Mouse (Mus musculus): ENCODE data around the gene Gjd3.
"Not testable (repeated sequence)": the region's sequence is repeated elsewhere in the genome, so short reads cannot be mapped to it uniquely, and the experiment has no call there.

The Gjd3 gene

GRCm38 (mm10) chr11:98943741-98944461 is 38.9 kb downstream of the Gjd3 start:
- DNase-seq, result no peak

- no peak for DNase-seq
These were observed 39.7 kb downstream of the Gjd3 start for GRCm38 (mm10) chr11:98942923-98943641.

- no peak for DNase-seq
These were observed 40.3 kb downstream of the Gjd3 start for GRCm38 (mm10) chr11:98942555-98942922.

- peak in 1 of 2 experiments; percentile 54 for DNase-seq
These were observed 40.8 kb downstream of the Gjd3 start for GRCm38 (mm10) chr11:98941826-98942550.

- DNase-seq, result peak; percentile 92 to 93
These were observed 41.4 kb downstream of the Gjd3 start for GRCm38 (mm10) chr11:98941341-98941825.

- DNase-seq, result peak; percentile 54 to 55
These were observed 42.0 kb downstream of the Gjd3 start for GRCm38 (mm10) chr11:98940776-98941175.

GRCm38 (mm10) chr11:98939953-98940641 is 42.7 kb downstream of the Gjd3 start:
- DNase-seq, result peak in 1 of 2 experiments; percentile 43

GRCm38 (mm10) chr11:98939084-98939952 is 43.5 kb downstream of the Gjd3 start:
- peak in 1 of 2 experiments; percentile 28 for DNase-seq

- peak in 1 of 2 experiments; percentile 40 for DNase-seq
These were observed 44.1 kb downstream of the Gjd3 start for GRCm38 (mm10) chr11:98938701-98939083.

GRCm38 (mm10) chr11:98937914-98938694 is 44.7 kb downstream of the Gjd3 start:
- peak in 1 of 2 experiments; percentile 35 for DNase-seq

- peak; percentile 77 to 78 for DNase-seq
These were observed 45.4 kb downstream of the Gjd3 start for GRCm38 (mm10) chr11:98937410-98937913.

GRCm38 (mm10) chr11:98936606-98937409 is 46.0 kb downstream of the Gjd3 start:
- peak; percentile 16 to 30 for DNase-seq

GRCm38 (mm10) chr11:98936170-98936569 is 46.6 kb downstream of the Gjd3 start:
- DNase-seq, result peak; percentile 18 to 32

- DNase-seq, result no peak
These were observed 47.7 kb downstream of the Gjd3 start for GRCm38 (mm10) chr11:98935123-98935522.

- no peak for DNase-seq
These were observed 48.4 kb downstream of the Gjd3 start for GRCm38 (mm10) chr11:98934367-98934766.

GRCm38 (mm10) chr11:98933847-98934246 is 49.0 kb downstream of the Gjd3 start:
- DNase-seq, result not testable (repeated sequence)

- peak; percentile 79 to 84 for DNase-seq
These were observed 49.7 kb downstream of the Gjd3 start for GRCm38 (mm10) chr11:98933151-98933550.

- DNase-seq, result peak in 1 of 2 experiments; percentile 43
These were observed 50.3 kb downstream of the Gjd3 start for GRCm38 (mm10) chr11:98932293-98933091.

Data from cerebellum, postnatal 14 days (tissue).